Mouse (Mus musculus) CH12.LX (cell line): ENCODE results near the gene 9130213A22Rik. TPM values are rescaled to one million over a fixed set of nuclear protein-coding genes. Genes with fewer than 3 reads are reported as not detected.
A peak's percentile ranks its signal among the peaks of the same experiment; 100 is the strongest.

Experiments
- DNase-seq: peaks from one replicate; pipeline ENCODE4 v3.0.0-alpha.2; 2013; ENCODE audit errors: extremely low read depth
- H3K27ac ChIP-seq: 2 replicates; pipeline ENCODE4 v1.5.1; 2012; ENCODE audit warnings: low read depth, mild to moderate bottlenecking, control low read depth, moderate library complexity; ENCODE audit not compliant: insufficient read depth
- H3K27me3 ChIP-seq: replicated peaks from 2 replicates; pipeline ENCODE3; 2012; ENCODE audit warnings: inconsistent platforms
- H3K36me3 ChIP-seq, 2 experiments: replicated peaks in 1 of 2; 2 replicates each; pipeline versions ENCODE3 to v1.6.1; 2012; ENCODE audit warnings: inconsistent platforms in 1 of 2, low read length in 1 of 2, mild to moderate bottlenecking in 1 of 2, mixed read lengths in 1 of 2, moderate library complexity in 1 of 2; ENCODE audit not compliant: control insufficient read depth in 1 of 2, insufficient read depth in 1 of 2
- H3K4me1 ChIP-seq, 2 experiments: 2 replicates each; pipeline ENCODE4 v1.6.1; 2012; ENCODE audit warnings: inconsistent platforms in 1 of 2, moderate library complexity in 1 of 2; ENCODE audit not compliant: insufficient read depth in 2 of 2, control insufficient read depth in 1 of 2
- H3K4me2 ChIP-seq: 2 replicates; pipeline ENCODE4 v1.6.1; 2012; ENCODE audit warnings: low read depth, mild to moderate bottlenecking, control low read depth; ENCODE audit not compliant: poor library complexity, insufficient read depth, severe bottlenecking
- H3K4me3 ChIP-seq, 3 experiments: fragments of 150-350 bp in 1 of 3; sonication (generic) in 1 of 3; replicated peaks in 1 of 3; 2 replicates each; pipeline versions ENCODE3 to v1.5.1; 2011 to 2012; ENCODE audit warnings: low read depth in 2 of 3, low read length in 2 of 3, mild to moderate bottlenecking in 2 of 3, moderate library complexity in 2 of 3, control low read depth in 1 of 3, improper control_type of control experiment in 1 of 3, inconsistent platforms in 1 of 3, mixed read lengths in 1 of 3; ENCODE audit not compliant: poor library complexity in 1 of 3
- H3K79me2 ChIP-seq: replicated peaks from 2 replicates; pipeline ENCODE4 v1.6.1; 2012; ENCODE audit warnings: mild to moderate bottlenecking, moderate library complexity; ENCODE audit not compliant: control insufficient read depth, poor library complexity, insufficient read depth, severe bottlenecking; ENCODE audit errors: extremely low read depth
- H3K9ac ChIP-seq: 2 replicates; pipeline ENCODE4 v1.6.1; 2012; ENCODE audit warnings: low read depth, mild to moderate bottlenecking, control low read depth, moderate library complexity; ENCODE audit not compliant: insufficient read depth
- H3K9me3 ChIP-seq: replicated peaks from 2 replicates; pipeline ENCODE3; 2012; ENCODE audit warnings: low read length, inconsistent platforms, mixed read lengths
- BHLHE40 ChIP-seq: IDR thresholded peaks from 2 replicates; pipeline ENCODE4 v1.6.1; 2011; ENCODE audit warnings: mild to moderate bottlenecking, low read depth, low read length, improper control_type of control experiment
- CHD1 ChIP-seq: IDR thresholded peaks from 2 replicates; pipeline ENCODE4 v1.6.1; 2012; ENCODE audit warnings: low read depth, low read length, improper control_type of control experiment, inconsistent platforms
- CHD2 ChIP-seq: IDR thresholded peaks from 2 replicates; pipeline ENCODE4 v1.6.1; 2011; ENCODE audit warnings: low read length, improper control_type of control experiment
- E2F4 ChIP-seq: IDR thresholded peaks from 2 replicates; pipeline ENCODE4 v1.6.1; 2011; ENCODE audit warnings: low read depth, low read length, improper control_type of control experiment; ENCODE audit not compliant: insufficient replicate concordance
- ELF1 ChIP-seq: IDR thresholded peaks from 2 replicates; pipeline ENCODE4 v1.6.1; 2014; ENCODE audit warnings: low read depth, mild to moderate bottlenecking, inconsistent platforms, low read length, improper control_type of control experiment
- EP300 ChIP-seq: IDR thresholded peaks from 2 replicates; pipeline ENCODE4 v1.6.1; 2011; ENCODE audit warnings: low read length, improper control_type of control experiment
- GABPA ChIP-seq: IDR thresholded peaks from 2 replicates; pipeline ENCODE4 v1.6.1; 2012; ENCODE audit warnings: low read depth, low read length, improper control_type of control experiment, inconsistent platforms; ENCODE audit not compliant: insufficient replicate concordance
- IRF4 ChIP-seq: IDR thresholded peaks from 2 replicates; pipeline ENCODE4 v1.6.1; 2014; ENCODE audit warnings: low read depth, mild to moderate bottlenecking, inconsistent platforms, low read length, improper control_type of control experiment
- JUN ChIP-seq: IDR thresholded peaks from 2 replicates; pipeline ENCODE4 v1.6.1; 2011; ENCODE audit warnings: low read depth, mild to moderate bottlenecking, low read length, improper control_type of control experiment, moderate library complexity; ENCODE audit not compliant: insufficient read depth
- JUND ChIP-seq: conservative IDR thresholded peaks from 2 replicates; pipeline ENCODE4 v1.6.1; 2011; ENCODE audit warnings: low read depth, low read length, improper control_type of control experiment
- KAT2A ChIP-seq: IDR thresholded peaks from 2 replicates; pipeline ENCODE4 v1.6.1; 2012; ENCODE audit warnings: low read length, improper control_type of control experiment, inconsistent platforms; ENCODE audit not compliant: insufficient replicate concordance
- MAFK ChIP-seq: IDR thresholded peaks from 2 replicates; pipeline ENCODE4 v1.6.1; 2011; ENCODE audit warnings: low read length, improper control_type of control experiment; ENCODE audit not compliant: insufficient replicate concordance
- MAX ChIP-seq: IDR thresholded peaks from 2 replicates; pipeline ENCODE4 v1.6.1; 2011; ENCODE audit warnings: low read length, improper control_type of control experiment
- MAZ ChIP-seq: IDR thresholded peaks from 2 replicates; pipeline ENCODE4 v1.6.1; 2012; ENCODE audit warnings: low read depth, mild to moderate bottlenecking, inconsistent platforms, low read length, improper control_type of control experiment, moderate library complexity
- MEF2A ChIP-seq: IDR thresholded peaks from 2 replicates; pipeline ENCODE4 v1.6.1; 2014; ENCODE audit warnings: low read depth, mild to moderate bottlenecking, inconsistent platforms, low read length, improper control_type of control experiment, borderline replicate concordance
- MXI1 ChIP-seq: IDR thresholded peaks from 2 replicates; pipeline ENCODE4 v1.6.1; 2011; ENCODE audit warnings: mild to moderate bottlenecking, low read depth, low read length, improper control_type of control experiment
- MYC ChIP-seq: IDR thresholded peaks from 2 replicates; pipeline ENCODE4 v1.6.1; 2011; ENCODE audit warnings: low read depth, mild to moderate bottlenecking, improper control_type of control experiment, low read length
- NRF1 ChIP-seq: IDR thresholded peaks from 2 replicates; pipeline ENCODE4 v1.6.1; 2014; ENCODE audit warnings: low read depth, mild to moderate bottlenecking, inconsistent platforms, low read length, improper control_type of control experiment, moderate library complexity
- POLR2A ChIP-seq: IDR thresholded peaks from 2 replicates; pipeline ENCODE4 v1.6.1; 2011; ENCODE audit warnings: low read depth, mild to moderate bottlenecking, improper control_type of control experiment, low read length
- POLR2AphosphoS2 ChIP-seq: IDR thresholded peaks from 2 replicates; pipeline ENCODE4 v1.6.1; 2011; ENCODE audit warnings: low read depth, low read length, improper control_type of control experiment
- SIN3A ChIP-seq: IDR thresholded peaks from 2 replicates; pipeline ENCODE4 v1.6.1; 2012; ENCODE audit warnings: low read length, improper control_type of control experiment, inconsistent platforms
- SMC3 ChIP-seq: IDR thresholded peaks from 2 replicates; pipeline ENCODE4 v1.6.1; 2011; ENCODE audit warnings: low read depth, low read length, improper control_type of control experiment
- TBP ChIP-seq: conservative IDR thresholded peaks from 2 replicates; pipeline ENCODE4 v1.6.1; 2011; ENCODE audit warnings: low read depth, low read length, improper control_type of control experiment
- USF1 ChIP-seq: IDR thresholded peaks from 2 replicates; pipeline ENCODE4 v1.6.1; 2014; ENCODE audit warnings: low read depth, mild to moderate bottlenecking, inconsistent platforms, low read length, improper control_type of control experiment
- USF2 ChIP-seq: conservative IDR thresholded peaks from 2 replicates; pipeline ENCODE4 v1.6.1; 2011; ENCODE audit warnings: low read depth, low read length, improper control_type of control experiment
- ZC3H11A ChIP-seq: IDR thresholded peaks from 2 replicates; pipeline ENCODE4 v1.6.1; 2012; ENCODE audit warnings: low read depth, mild to moderate bottlenecking, inconsistent platforms, low read length, improper control_type of control experiment
- ZKSCAN1 ChIP-seq: IDR thresholded peaks from 2 replicates; pipeline ENCODE4 v1.6.1; 2012; ENCODE audit warnings: low read depth, inconsistent platforms, low read length, improper control_type of control experiment, borderline replicate concordance
- ZMIZ1 ChIP-seq: IDR thresholded peaks from 2 replicates; pipeline ENCODE4 v1.6.1; 2012; ENCODE audit warnings: low read depth, mild to moderate bottlenecking, inconsistent platforms, low read length, improper control_type of control experiment
- ZNF384 ChIP-seq: IDR thresholded peaks from 2 replicates; pipeline ENCODE4 v1.6.1; 2012; ENCODE audit warnings: low read depth, low read length, improper control_type of control experiment, inconsistent platforms
- dilution Hi-C: fragments of 300-500 bp; cut with MboI; formaldehyde crosslinking; loops from 2 replicates; pipeline ENCODE4 v1.14.3; 2020; ENCODE audit warnings: low sequenced_read_pairs; ENCODE audit not compliant: extremely low pct_unique_long_range_greater_than_20kb, extremely low pct_ligation_motif_present
- in situ Hi-C: fragments of 300-500 bp; cut with MboI; formaldehyde crosslinking; loops from 3 replicates; pipeline ENCODE4 v1.14.3; 2019; ENCODE audit warnings: low sequenced_read_pairs, low pct_ligation_motif_present, low pct_unique_long_range_greater_than_20kb, mixed read lengths
- polyA plus RNA-seq: library from polyadenylated mRNA; unstranded; fragments of >175 nt; gene quantifications from 2 replicates; pipeline ENCODE4 v1.2.1, GENCODE M21; 2012; ENCODE audit warnings: low read depth; ENCODE audit not compliant: insufficient read length
- total RNA-seq, 2 experiments: library from RNA; depleted of rRNA; stranded (reverse); fragments of 300-350 nt in 1 of 2; fragments of >200 nt in 1 of 2; gene quantifications; 2 replicates each; pipeline ENCODE4 v1.2.3; 2012 to 2014

The 9130213A22Rik gene
- total and polyA plus RNA-seq, 3 experiments: not detected

DNA sequence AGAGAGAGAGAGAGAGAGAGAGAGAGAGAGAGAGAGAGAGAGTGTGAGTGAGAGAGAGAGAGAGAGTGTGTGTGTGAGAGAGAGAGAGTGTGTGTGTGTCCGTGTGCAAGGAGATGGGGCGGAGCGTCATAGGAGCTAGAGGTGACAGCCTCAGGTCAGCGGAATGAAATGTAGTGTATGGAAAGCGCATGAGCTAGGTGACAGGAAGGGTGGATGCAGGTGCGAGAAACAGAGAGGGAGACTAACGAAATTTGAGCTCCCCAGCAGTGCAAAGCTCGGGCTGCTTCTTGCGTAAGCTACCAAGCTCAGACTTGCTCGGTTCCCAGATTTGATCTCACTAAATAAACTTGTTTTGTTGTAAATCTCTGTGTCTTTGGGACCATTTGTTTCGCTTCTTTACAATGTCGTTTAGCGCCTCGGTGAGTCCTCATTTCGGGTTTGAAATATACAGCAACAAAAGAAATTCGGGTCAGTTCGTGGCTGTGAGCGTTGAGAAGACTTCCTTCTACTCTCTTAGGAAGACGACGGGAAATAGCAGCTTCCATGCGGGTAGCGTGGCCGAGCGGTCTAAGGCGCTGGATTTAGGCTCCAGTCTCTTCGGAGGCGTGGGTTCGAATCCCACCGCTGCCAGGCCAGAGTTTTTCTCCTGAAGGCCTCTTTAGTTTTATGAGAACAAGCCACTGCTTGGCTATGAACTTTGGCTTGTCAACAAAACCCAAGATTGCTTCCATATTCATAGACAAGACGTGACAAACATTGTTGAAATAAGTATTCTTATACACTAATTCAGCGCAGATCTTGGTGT is 1.5 kb upstream of the 9130213A22Rik start:
- Histone ChIP-seq H3K79me2 (no peaks in the 10 kb centered on the region), H3K9me3 (no peaks in the 10 kb centered on the region), H3K4me1 (peaks cover 3 to 45% of the 10 kb centered on the region in 2 experiments), H3K4me2 (peak overlapping the region; percentile 23; the same call in 1 of the 2 replicates), H3K27me3 (peaks cover 66% of the 10 kb centered on the region), H3K27ac (peak overlapping the region; percentile 65)
- peak; percentile 97 for DNase-seq
- in situ Hi-C loops (no loop called here), dilution Hi-C loops (no loop called here)
- TF ChIP-seq MAX: peak; percentile 49; the same call in 1 of the 2 replicates
- no peak for TF ChIP-seq ZMIZ1
- TF ChIP-seq EP300: no peak
- peak; percentile 70; the same call in 1 of the 2 replicates for TF ChIP-seq KAT2A
- TF ChIP-seq SMC3: peak; percentile 26; the same call in 1 of the 2 replicates
- peak; percentile 85 for TF ChIP-seq SIN3A
- peak; percentile 92 for TF ChIP-seq MAFK
- peak; percentile 79 for TF ChIP-seq BHLHE40
- peak; percentile 88 for TF ChIP-seq JUND
- peak; percentile 1; the same call in 1 of the 2 replicates for TF ChIP-seq IRF4
- peak; percentile 92 for TF ChIP-seq ELF1
- 0 out of 2 replicates have a peak, but pooled peaks have one; percentile 38 for TF ChIP-seq POLR2A
- TF ChIP-seq GABPA: no peak
- peak; percentile 5; the same call in 1 of the 2 replicates for TF ChIP-seq ZNF384
- TF ChIP-seq MXI1: 0 out of 2 replicates have a peak, but pooled peaks have one; percentile 71
- TF ChIP-seq USF2: no peak
- no peak for TF ChIP-seq CHD1
- no peak for TF ChIP-seq JUN
- TF ChIP-seq MAZ: no peak
- TF ChIP-seq CHD2: no peak
- TF ChIP-seq MEF2A: 0 out of 2 replicates have a peak, but pooled peaks have one; percentile 5
- TF ChIP-seq USF1: no peak
- peak; percentile 98 for TF ChIP-seq TBP
- TF ChIP-seq NRF1: peak; percentile 69
- TF ChIP-seq E2F4: peak; percentile 7; the same call in 1 of the 2 replicates
- no peak for TF ChIP-seq ZC3H11A
- no peak for TF ChIP-seq POLR2AphosphoS2
- no peak for TF ChIP-seq ZKSCAN1
- TF ChIP-seq MYC: no peak
- TF ChIP-seq, all 38 proteins: peak for 16
- peak overlapping the region; percentile 68 to 97 (median 69) for H3K4me3 ChIP-seq
- H3K36me3 ChIP-seq: no peaks in the 10 kb centered on the region
- H3K9ac ChIP-seq: peak overlapping the region; percentile 75
